ENCODE assay signal across 9 mouse cellular contexts in the genomic region with DNA sequence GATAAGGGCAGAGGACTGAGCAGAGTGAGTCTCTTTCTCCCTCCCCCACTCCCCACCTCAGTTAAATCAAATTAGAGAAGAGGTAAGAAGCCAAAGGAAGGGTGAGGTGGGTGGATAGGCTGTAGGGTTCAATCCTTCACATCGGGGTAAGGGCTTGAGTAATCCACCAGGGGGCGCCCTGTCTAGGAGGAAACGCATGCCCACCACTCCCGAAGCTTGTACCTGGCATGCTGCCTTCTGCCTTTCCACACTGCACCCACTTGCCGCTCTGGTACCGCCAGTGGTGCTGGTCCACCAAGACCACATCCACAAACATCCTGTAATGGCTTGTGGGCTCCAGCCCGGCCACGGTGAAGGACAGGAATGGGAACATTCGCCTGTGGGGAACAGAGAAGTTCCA. TPM values are rescaled to one million over a fixed set of nuclear protein-coding genes. Genes with fewer than 3 reads are reported as not detected.
A peak's percentile ranks its signal among the peaks of the same experiment; 100 is the strongest.
DNase-seq lines count a peak whose midpoint lies in the region; ATAC-seq and TF ChIP-seq lines count a peak whose summit lies in the region.
"Had no signal": no experiment of that assay in that cellular context is flagged by ENCODE, and none has a peak within 500 bp of the region (broad histone marks: within the 10 kb centered on the region; RNA-seq: fewer than 3 reads in every experiment).

No protein-coding gene starts in this region.

- intact Hi-C loops in gastrocnemius, postnatal 14 days (cut with DNase I; ENCODE audit: low total_unique reads), result loop anchor here (2.0 kb wide), 1 partner anchor 47 kb away; no protein-coding TSS in a partner anchor

- no peak overlapping the region for H3K9ac ChIP-seq in hindbrain, embryonic 13.5 days
- H3K9ac ChIP-seq in neural tube, embryonic 11.5 days (ENCODE audit: low read length), result no peak overlapping the region
- H3K9ac ChIP-seq: limb, embryonic 15.5 days had no signal

- no peaks in the 10 kb centered on the region for H3K9me3 ChIP-seq in hindbrain, embryonic 10.5 days
- H3K9me3 ChIP-seq in hindbrain, embryonic 13.5 days, result no peaks in the 10 kb centered on the region
- H3K9me3 ChIP-seq in G1E (replicated peaks), result no peaks in the 10 kb centered on the region
- no peaks in the 10 kb centered on the region for H3K9me3 ChIP-seq in neural tube, embryonic 11.5 days (ENCODE audit: control insufficient read depth, low read length)
- H3K9me3 ChIP-seq: limb, embryonic 15.5 days had no signal

- 23% methylated on average over 9 of the region's 9 CpGs for WGBS in hindbrain, embryonic 10.5 days
- 23% methylated on average over 9 of the region's 9 CpGs for WGBS in hindbrain, embryonic 13.5 days
- 22% methylated on average over 9 of the region's 9 CpGs for WGBS in neural tube, embryonic 11.5 days

- peaks cover 54% of the 10 kb centered on the region for H3K27me3 ChIP-seq in hindbrain, embryonic 10.5 days (ENCODE audit: insufficient read depth, poor library complexity, severe bottlenecking)
- H3K27me3 ChIP-seq in hindbrain, embryonic 13.5 days, result peaks cover 36% of the 10 kb centered on the region
- H3K27me3 ChIP-seq in G1E (ENCODE audit: insufficient read depth, low read length), result peaks cover 72% of the 10 kb centered on the region
- H3K27me3 ChIP-seq in neural tube, embryonic 11.5 days (ENCODE audit: control insufficient read depth, insufficient read depth, low read length), result 0 out of 2 replicates have a peak, but pooled peaks cover 3% of the 10 kb centered on the region

- peak; percentile 72 for TF ChIP-seq CTCF in G1E (IDR thresholded peaks at IDR 0.05; ENCODE audit: low read depth, low read length)

- DNase-seq in hindbrain, embryonic 10.5 days (ENCODE audit: low spot score), result peak; percentile 53
- DNase-seq in G1E (ENCODE audit: low spot score), result peak; percentile 41
- peak; percentile 49 for DNase-seq in cerebellum, adult 11 months
- peak; percentile 71 for DNase-seq in gastrocnemius, postnatal 14 days
- DNase-seq in layer of hippocampus, postnatal 10 days (ENCODE audit: low spot score in 2 of 2), result peak; percentile 74 to 81
- peak; percentile 57 for DNase-seq in neural tube, embryonic 11.5 days (ENCODE audit: low spot score)
- peak; percentile 78 for DNase-seq in thymus, postnatal 25 days

- H3K4me2 ChIP-seq in hindbrain, embryonic 13.5 days, result no peak overlapping the region
- no peak overlapping the region for H3K4me2 ChIP-seq in neural tube, embryonic 11.5 days (ENCODE audit: low read depth)
- H3K4me2 ChIP-seq: limb, embryonic 15.5 days had no signal

- no peak overlapping the region for H3K4me3 ChIP-seq in hindbrain, embryonic 10.5 days
- H3K4me3 ChIP-seq in hindbrain, embryonic 13.5 days, result no peak overlapping the region
- no peak overlapping the region for H3K4me3 ChIP-seq in G1E (ENCODE audit: low read depth, low read length)
- H3K4me3 ChIP-seq in neural tube, embryonic 11.5 days (ENCODE audit: low read depth, low read length), result no peak overlapping the region
- H3K4me3 ChIP-seq: limb, embryonic 15.5 days had no signal

- H3K27ac ChIP-seq in hindbrain, embryonic 10.5 days, result no peak overlapping the region
- no peak overlapping the region for H3K27ac ChIP-seq in hindbrain, embryonic 13.5 days
- H3K27ac ChIP-seq in neural tube, embryonic 11.5 days (ENCODE audit: low read depth, low read length), result no peak overlapping the region
- H3K27ac ChIP-seq: limb, embryonic 15.5 days had no signal

- peaks cover 10% of the 10 kb centered on the region for H3K4me1 ChIP-seq in hindbrain, embryonic 10.5 days (replicated peaks)
- H3K4me1 ChIP-seq in hindbrain, embryonic 13.5 days (replicated peaks), result no peaks in the 10 kb centered on the region
- H3K4me1 ChIP-seq in G1E (ENCODE audit: insufficient read depth, low read depth, low read length), result peaks cover 36% of the 10 kb centered on the region
- H3K4me1 ChIP-seq in neural tube, embryonic 11.5 days (ENCODE audit: control insufficient read depth, insufficient read depth, low read length), result peaks cover 2% of the 10 kb centered on the region; the same call in 1 of the 2 replicates

- no peaks in the 10 kb centered on the region for H3K36me3 ChIP-seq in hindbrain, embryonic 10.5 days
- H3K36me3 ChIP-seq in hindbrain, embryonic 13.5 days, result no peaks in the 10 kb centered on the region
- no peaks in the 10 kb centered on the region for H3K36me3 ChIP-seq in G1E (replicated peaks)
- H3K36me3 ChIP-seq in neural tube, embryonic 11.5 days (ENCODE audit: control insufficient read depth, insufficient read depth, low read length), result no peaks in the 10 kb centered on the region
- H3K36me3 ChIP-seq: limb, embryonic 15.5 days had no signal

- ATAC-seq in hindbrain, embryonic 13.5 days (ENCODE audit: low FRiP score), result no peak
- ATAC-seq in G1E (ENCODE audit: extremely low read depth, insufficient number of reproducible peaks, low FRiP score, poor library complexity, severe bottlenecking), result no peak
- no peak for ATAC-seq in neural tube, embryonic 11.5 days (ENCODE audit: insufficient read depth, low FRiP score, low TSS enrichment)

RNA-seq across cellular contexts. Expression of a gene that starts 13.4 kb away (rescaled TPM):
- 0.29 TPM in 2 replicates for polyA plus RNA-seq in hindbrain, embryonic 10.5 days (2016; fragmentation: Nextera tagmentation; extraction: Ambion mirVana)
- polyA plus RNA-seq in hindbrain, embryonic 13.5 days (2015; fragmentation: Nextera tagmentation; extraction: Ambion mirVana), result 0.16 and 0.21 TPM in 2 replicates
- total RNA-seq in G1E (2014; fragmentation: Nextera tagmentation) (not detected in 2 replicates), G1E (2017) (not detected in 2 replicates)
- polyA plus RNA-seq in G1E (2012), result not detected in 2 replicates
- 1 to 10 TPM in 1 of 2 experiments, under 1 TPM in 1; 0.97 to 1.4 TPM for total RNA-seq in gastrocnemius, postnatal 14 days (2021)
- under 1 TPM; 0.18 TPM for total RNA-seq in layer of hippocampus, postnatal 10 days (2021)
- polyA plus RNA-seq in neural tube, embryonic 11.5 days (2014; fragmentation: Nextera tagmentation; extraction: Ambion mirVana), result 0.19 and 0.21 TPM in 2 replicates
- polyA plus RNA-seq: limb, embryonic 15.5 days had no signal

RNA-seq across cellular contexts. Expression of a gene that starts 49.6 kb away (rescaled TPM):
- 3.6 and 6.4 TPM in 2 replicates for polyA plus RNA-seq in hindbrain, embryonic 10.5 days (2016; fragmentation: Nextera tagmentation; extraction: Ambion mirVana)
- 7.3 and 8.2 TPM in 2 replicates for polyA plus RNA-seq in hindbrain, embryonic 13.5 days (2015; fragmentation: Nextera tagmentation; extraction: Ambion mirVana)
- total RNA-seq in G1E (2014; fragmentation: Nextera tagmentation) (not detected in 2 replicates), G1E (2017) (0.05 and 0.06 TPM in 2 replicates)
- polyA plus RNA-seq in G1E (2012), result 0.29 and 0.34 TPM in 2 replicates
- 1 to 10 TPM; 5.2 to 6.5 TPM for total RNA-seq in gastrocnemius, postnatal 14 days (2021)
- total RNA-seq in layer of hippocampus, postnatal 10 days (2021), result 10 to 100 TPM; 54.4 to 60.4 TPM
- polyA plus RNA-seq in neural tube, embryonic 11.5 days (2014; fragmentation: Nextera tagmentation; extraction: Ambion mirVana), result 5.8 and 5.9 TPM in 2 replicates

RNA-seq across cellular contexts. Expression of a gene that starts 51.3 kb away (rescaled TPM):
- polyA plus RNA-seq in hindbrain, embryonic 10.5 days (2016; fragmentation: Nextera tagmentation; extraction: Ambion mirVana), result 9.4 and 10.7 TPM in 2 replicates
- polyA plus RNA-seq in hindbrain, embryonic 13.5 days (2015; fragmentation: Nextera tagmentation; extraction: Ambion mirVana), result 9.6 and 10.7 TPM in 2 replicates
- total RNA-seq in G1E (2014; fragmentation: Nextera tagmentation) (15.7 and 40.7 TPM in 2 replicates), G1E (2017) (8.8 and 9.7 TPM in 2 replicates)
- 22.0 and 29.7 TPM in 2 replicates for polyA plus RNA-seq in G1E (2012)
- 1 to 10 TPM; 2.7 to 3.3 TPM for total RNA-seq in gastrocnemius, postnatal 14 days (2021)
- 10 to 100 TPM; 12.9 to 13.5 TPM for total RNA-seq in layer of hippocampus, postnatal 10 days (2021)
- polyA plus RNA-seq in neural tube, embryonic 11.5 days (2014; fragmentation: Nextera tagmentation; extraction: Ambion mirVana), result 5.3 and 7.2 TPM in 2 replicates
